Mouse (Mus musculus) limb, embryonic 12.5 days (tissue): ENCODE measurements around the gene Rab3d. TPM values are rescaled to one million over a fixed set of nuclear protein-coding genes. Genes with fewer than 3 reads are reported as not detected.
A peak's percentile ranks its signal among the peaks of the same experiment; 100 is the strongest.

Experiments used
- ATAC-seq: fragments of 200-750 bp; cut with Nextera tagmentation; 2 replicates; pipeline ENCODE4 v1.8.0; 2017; ENCODE audit warnings: low read depth, moderate TSS enrichment; ENCODE audit not compliant: insufficient number of reproducible peaks, insufficient read depth, low FRiP score, low TSS enrichment
- H3K27ac ChIP-seq: fragments of 300-500 bp; sonication (generic); 2 replicates; pipeline ENCODE4 v1.5.1; 2016; ENCODE audit warnings: mild to moderate bottlenecking, moderate library complexity
- H3K27me3 ChIP-seq: fragments of 300-500 bp; sonication (generic); 2 replicates; pipeline ENCODE4 v1.6.1; 2016; ENCODE audit warnings: mild to moderate bottlenecking, moderate library complexity
- H3K36me3 ChIP-seq: fragments of 300-500 bp; sonication (generic); 2 replicates; pipeline ENCODE4 v1.6.1; 2016; ENCODE audit warnings: mild to moderate bottlenecking, moderate library complexity
- H3K4me1 ChIP-seq: fragments of 300-500 bp; sonication (generic); replicated peaks from 2 replicates; pipeline ENCODE4 v1.6.1; 2016
- H3K4me2 ChIP-seq: fragments of 300-500 bp; sonication (generic); 2 replicates; pipeline ENCODE4 v1.6.1; 2016; ENCODE audit warnings: mild to moderate bottlenecking, moderate library complexity
- H3K4me3 ChIP-seq: fragments of 300-500 bp; sonication (generic); replicated peaks from 2 replicates; pipeline ENCODE4 v1.5.1; 2016; ENCODE audit warnings: mild to moderate bottlenecking
- H3K9ac ChIP-seq: fragments of 300-500 bp; sonication (generic); replicated peaks from 2 replicates; pipeline ENCODE4 v1.6.1; 2016; ENCODE audit warnings: mild to moderate bottlenecking, moderate library complexity
- H3K9me3 ChIP-seq: fragments of 300-500 bp; sonication (generic); 2 replicates; pipeline ENCODE4 v1.6.1; 2016; ENCODE audit warnings: mild to moderate bottlenecking, moderate library complexity
- WGBS: fragments of 180-500 bp; shearing (Covaris S2); methylation state at CpG from one replicate; pipeline ENCODE4 v1.1.7; 2016; 5-methylcytosine and 5-hydroxymethylcytosine counted together
- polyA plus RNA-seq: library from polyadenylated mRNA; unstranded; fragments of >200 nt; fragmentation: Nextera tagmentation; extraction: Ambion mirVana; gene quantifications from 2 replicates; pipeline ENCODE4 v1.2.1, GENCODE M21; 2016

The Rab3d gene
- 7.3 and 8.8 TPM in 2 replicates for polyA plus RNA-seq

GRCm38 (mm10) chr9:21918035-21918592 is at the start of gene Rab3d:
Gene Rab3d, minus strand, starts transcription at chr9:21918192.
- Histone ChIP-seq H3K4me1 (peaks cover 7% of the 10 kb centered on the region), H3K27ac (no peak within 1 kb of the TSS), H3K4me3 (peak within 1 kb of the TSS; percentile 62), H3K9me3 (no peaks in the 10 kb centered on the region), H3K4me2 (peak within 1 kb of the TSS; percentile 97), H3K36me3 (peaks cover 7% of the 10 kb centered on the region; the same call in 1 of the 2 replicates), H3K9ac (peak within 1 kb of the TSS; percentile 66), H3K27me3 (peaks cover 26% of the 10 kb centered on the region)
- under 1% methylated on average over 36 of the region's 36 CpGs for WGBS
- ATAC-seq = peak; percentile 88

GRCm38 (mm10) chr9:21963417-21963816 is 45.4 kb upstream of the Rab3d start, which contains the start of gene Epor:
Gene Epor, minus strand, starts transcription at chr9:21963506.
- peaks cover 61% of the 10 kb centered on the region for H3K27me3 ChIP-seq

GRCm38 (mm10) chr9:21962416-21963059 is 44.5 kb upstream of the Rab3d start:
- Histone ChIP-seq H3K4me2 (peak overlapping the region; percentile 85), H3K4me1 (peaks cover 29% of the 10 kb centered on the region), H3K27ac (no peak overlapping the region), H3K9me3 (no peaks in the 10 kb centered on the region), H3K27me3 (peaks cover 63% of the 10 kb centered on the region), H3K4me3 (peak overlapping the region; percentile 46), H3K9ac (peak overlapping the region; percentile 62), H3K36me3 (no peaks in the 10 kb centered on the region)
- peak; percentile 81 for ATAC-seq
- WGBS = 3% methylated on average over 34 of the region's 34 CpGs

More at GRCm38 (mm10) chr9:21963417-21963816, 45.4 kb upstream of the Rab3d start, which contains the start of gene Epor:
- no peak for ATAC-seq
- no peaks in the 10 kb centered on the region for H3K9me3 ChIP-seq
- peak within 1 kb of the TSS; percentile 45; the same call in 1 of the 2 replicates for H3K27ac ChIP-seq
- 21% methylated on average over 8 of the region's 8 CpGs for WGBS
- peak within 1 kb of the TSS; percentile 46 for H3K4me3 ChIP-seq
- peak within 1 kb of the TSS; percentile 62 for H3K9ac ChIP-seq
- H3K4me2 ChIP-seq = peak within 1 kb of the TSS; percentile 85
- H3K36me3 ChIP-seq = no peaks in the 10 kb centered on the region
- peaks cover 29% of the 10 kb centered on the region for H3K4me1 ChIP-seq

GRCm38 (mm10) chr9:21962010-21962409 is 44.0 kb upstream of the Rab3d start:
- Histone ChIP-seq H3K27me3 (peaks cover 60% of the 10 kb centered on the region), H3K4me3 (peak overlapping the region; percentile 46), H3K36me3 (no peaks in the 10 kb centered on the region), H3K9ac (peak overlapping the region; percentile 62), H3K27ac (no peak overlapping the region), H3K4me1 (peaks cover 29% of the 10 kb centered on the region), H3K4me2 (peak overlapping the region; percentile 85), H3K9me3 (no peaks in the 10 kb centered on the region)
- 0% methylated on average over 14 of the region's 15 CpGs for whole genome bisulfite sequencing
- ATAC-seq = no peak

GRCm38 (mm10) chr9:21961366-21961980 is 43.5 kb upstream of the Rab3d start:
- ATAC-seq = no peak
- Histone ChIP-seq H3K9ac (peak overlapping the region; percentile 62; the same call in 1 of the 2 replicates), H3K4me3 (peak overlapping the region; percentile 46), H3K27ac (no peak overlapping the region), H3K4me1 (peaks cover 32% of the 10 kb centered on the region), H3K9me3 (no peaks in the 10 kb centered on the region), H3K36me3 (no peaks in the 10 kb centered on the region), H3K27me3 (peaks cover 60% of the 10 kb centered on the region), H3K4me2 (peak overlapping the region; percentile 85)
- under 1% methylated on average over 35 of the region's 35 CpGs for WGBS

- H3K9me3 ChIP-seq = no peaks in the 10 kb centered on the region
- H3K36me3 ChIP-seq = no peaks in the 10 kb centered on the region
- peaks cover 60% of the 10 kb centered on the region for H3K27me3 ChIP-seq
- no peak for ATAC-seq
- H3K4me2 ChIP-seq = peak overlapping the region; percentile 30; the same call in 1 of the 2 replicates
- H3K4me1 ChIP-seq = peaks cover 36% of the 10 kb centered on the region
- H3K9ac ChIP-seq = no peak overlapping the region
- H3K27ac ChIP-seq = no peak overlapping the region
- 9% methylated on average over 26 of the region's 26 CpGs for WGBS
- peak overlapping the region; percentile 0 for H3K4me3 ChIP-seq
Measured at GRCm38 (mm10) chr9:21960558-21961208, 42.7 kb upstream of the Rab3d start.

GRCm38 (mm10) chr9:21960135-21960534 is 42.1 kb upstream of the Rab3d start:
- Histone ChIP-seq H3K4me2 (peak overlapping the region; percentile 3; the same call in 1 of the 2 replicates), H3K27me3 (peaks cover 60% of the 10 kb centered on the region), H3K4me1 (peaks cover 36% of the 10 kb centered on the region), H3K9ac (no peak overlapping the region), H3K36me3 (no peaks in the 10 kb centered on the region), H3K27ac (no peak overlapping the region), H3K4me3 (peak overlapping the region; percentile 0; the same call in 1 of the 2 replicates), H3K9me3 (no peaks in the 10 kb centered on the region)
- 41% methylated on average over 9 of the region's 9 CpGs for WGBS
- ATAC-seq = no peak

GRCm38 (mm10) chr9:21959244-21959643 is 41.3 kb upstream of the Rab3d start:
- Histone ChIP-seq H3K36me3 (no peaks in the 10 kb centered on the region), H3K4me2 (no peak overlapping the region), H3K4me1 (peaks cover 36% of the 10 kb centered on the region), H3K27me3 (peaks cover 59% of the 10 kb centered on the region), H3K9me3 (no peaks in the 10 kb centered on the region), H3K4me3 (no peak overlapping the region), H3K27ac (no peak overlapping the region), H3K9ac (no peak overlapping the region)
- 82% methylated on average over 7 of the region's 7 CpGs for WGBS
- no peak for ATAC-seq

GRCm38 (mm10) chr9:21958372-21958771 is 40.4 kb upstream of the Rab3d start:
- ATAC-seq = no peak
- no peak overlapping the region for H3K4me2 ChIP-seq
- H3K4me3 ChIP-seq = no peak overlapping the region
- peaks cover 35% of the 10 kb centered on the region for H3K4me1 ChIP-seq
- 78% methylated on average over 5 of the region's 5 CpGs for WGBS
- H3K36me3 ChIP-seq = no peaks in the 10 kb centered on the region
- H3K27ac ChIP-seq = no peak overlapping the region
- peaks cover 50% of the 10 kb centered on the region for H3K27me3 ChIP-seq
- no peaks in the 10 kb centered on the region for H3K9me3 ChIP-seq
- no peak overlapping the region for H3K9ac ChIP-seq

- Histone ChIP-seq H3K36me3 (no peaks in the 10 kb centered on the region), H3K4me3 (peak within 1 kb of the TSS; percentile 70), H3K9me3 (no peaks in the 10 kb centered on the region), H3K4me2 (peak within 1 kb of the TSS; percentile 67), H3K27ac (peak within 1 kb of the TSS; percentile 90), H3K9ac (peak within 1 kb of the TSS; percentile 75), H3K27me3 (peaks cover 24% of the 10 kb centered on the region), H3K4me1 (peaks cover 9% of the 10 kb centered on the region)
- under 1% methylated on average over 54 of the region's 54 CpGs for WGBS
- ATAC-seq = peak; percentile 97
Measured at GRCm38 (mm10) chr9:21955570-21956281, 37.7 kb upstream of the Rab3d start, which contains the start of gene Swsap1. Gene Swsap1, plus strand, starts transcription at chr9:21955755.
